Mouse (Mus musculus) layer of hippocampus, adult 11-12 months (tissue): ENCODE measurements at regions not wholly inside any gene's neighbourhood (a gene's known extent, or its start where the extent isn't known, plus 50 kb on each side); places are given as distances from the start of the nearest gene placed in this dataset.

Experiments used
- DNase-seq: peaks from one replicate; pipeline ENCODE4 v3.0.0; 2022; ENCODE audit warnings: low spot score

- DNase-seq = no peak
Measured at GRCm38 (mm10) chr9:115483721-115484120, 173.5 kb upstream of the Stt3b start.

GRCm38 (mm10) chr9:115484408-115484807, 174.2 kb upstream of the Stt3b start:
- DNase-seq = no peak

DNA sequence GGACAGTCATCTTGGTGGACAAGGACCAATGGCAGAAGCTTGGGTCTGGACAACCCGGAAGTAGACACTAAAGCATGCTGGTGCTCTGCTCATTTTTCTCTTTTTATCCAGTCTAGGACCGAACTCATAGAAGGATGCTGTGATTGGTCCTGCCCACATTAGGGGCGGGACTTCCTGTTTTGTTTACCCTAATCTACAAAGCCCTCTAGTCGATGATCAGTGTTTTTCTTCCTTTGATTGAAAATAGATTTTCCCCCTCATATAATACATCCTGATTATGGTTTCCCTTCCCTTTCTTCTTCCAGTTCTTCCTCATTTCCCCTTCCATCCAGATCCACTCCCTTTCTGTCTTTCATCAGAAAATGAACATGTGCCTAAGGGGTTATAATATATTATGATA, 175.0 kb upstream of the Stt3b start:
- no peak for DNase-seq

DNA sequence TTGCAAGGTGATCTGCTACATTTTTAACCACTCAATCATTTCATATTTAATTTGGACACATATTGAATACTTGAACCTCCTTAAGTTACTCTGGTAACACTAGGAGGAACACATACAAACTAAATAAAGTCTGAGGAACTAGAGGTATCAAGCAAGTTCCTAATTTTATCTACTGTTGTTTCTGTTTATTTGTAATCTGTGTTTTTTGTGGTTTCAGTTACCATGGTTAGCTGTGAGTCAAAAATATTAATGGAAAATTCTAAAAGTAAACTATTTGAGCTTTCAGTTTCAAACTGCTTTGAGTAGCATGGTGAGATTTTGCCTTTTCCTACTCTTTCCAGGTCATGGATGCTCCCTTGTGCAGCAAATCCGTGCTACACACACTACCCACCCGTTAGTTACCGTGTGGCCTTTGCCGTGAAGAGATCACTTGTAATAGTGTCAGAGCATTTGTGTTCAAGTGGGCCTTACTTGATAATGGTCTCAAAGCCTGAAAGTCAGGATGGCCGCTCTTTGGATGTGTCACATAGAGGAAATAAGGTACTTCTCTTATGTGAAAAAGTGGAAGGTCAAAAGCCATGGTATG, 177.0 kb upstream of the Stt3b start:
- no peak for DNase-seq

DNA sequence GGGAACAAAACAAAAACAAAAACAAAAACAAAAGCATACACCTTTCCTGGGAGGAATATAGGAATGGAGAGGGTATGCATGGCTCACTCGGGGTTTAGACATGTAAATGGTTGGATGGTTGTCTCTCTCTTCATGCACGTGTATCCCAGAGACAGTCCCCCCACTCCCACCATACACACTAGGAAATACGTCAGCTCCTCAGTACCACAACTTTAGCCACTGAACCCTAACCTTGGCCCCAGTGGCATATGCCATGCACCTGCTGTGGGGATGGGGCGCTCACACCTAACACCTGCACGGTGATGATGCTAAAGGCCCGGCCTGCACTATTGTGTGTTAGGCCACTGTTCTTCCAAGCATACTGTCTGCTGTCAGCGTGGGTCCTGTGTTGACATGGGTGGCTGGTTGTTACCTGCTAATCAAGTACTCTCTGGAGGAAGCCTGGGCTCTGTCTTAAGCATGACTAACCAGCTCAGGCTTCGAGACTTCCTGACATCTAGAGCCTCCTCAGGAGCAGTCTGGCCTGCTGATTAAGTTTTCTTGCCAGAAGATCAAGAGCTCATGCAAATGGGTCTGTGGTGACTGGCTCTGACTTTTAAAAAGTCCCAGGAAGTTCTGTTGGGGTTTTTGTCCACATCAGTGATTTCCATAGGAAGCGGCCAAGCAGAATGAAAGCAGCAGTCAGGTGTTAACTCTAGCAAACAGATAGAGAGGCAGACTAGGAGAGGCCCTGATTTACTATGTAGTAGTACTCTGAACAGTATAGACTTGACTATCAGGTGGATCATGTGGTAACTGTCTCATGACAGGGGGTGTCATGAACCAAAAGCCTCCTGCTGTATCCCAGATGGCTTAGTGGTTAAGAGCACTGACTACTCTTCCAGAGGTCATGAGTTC, 178.9 kb upstream of the Stt3b start:
- no peak for DNase-seq

DNA sequence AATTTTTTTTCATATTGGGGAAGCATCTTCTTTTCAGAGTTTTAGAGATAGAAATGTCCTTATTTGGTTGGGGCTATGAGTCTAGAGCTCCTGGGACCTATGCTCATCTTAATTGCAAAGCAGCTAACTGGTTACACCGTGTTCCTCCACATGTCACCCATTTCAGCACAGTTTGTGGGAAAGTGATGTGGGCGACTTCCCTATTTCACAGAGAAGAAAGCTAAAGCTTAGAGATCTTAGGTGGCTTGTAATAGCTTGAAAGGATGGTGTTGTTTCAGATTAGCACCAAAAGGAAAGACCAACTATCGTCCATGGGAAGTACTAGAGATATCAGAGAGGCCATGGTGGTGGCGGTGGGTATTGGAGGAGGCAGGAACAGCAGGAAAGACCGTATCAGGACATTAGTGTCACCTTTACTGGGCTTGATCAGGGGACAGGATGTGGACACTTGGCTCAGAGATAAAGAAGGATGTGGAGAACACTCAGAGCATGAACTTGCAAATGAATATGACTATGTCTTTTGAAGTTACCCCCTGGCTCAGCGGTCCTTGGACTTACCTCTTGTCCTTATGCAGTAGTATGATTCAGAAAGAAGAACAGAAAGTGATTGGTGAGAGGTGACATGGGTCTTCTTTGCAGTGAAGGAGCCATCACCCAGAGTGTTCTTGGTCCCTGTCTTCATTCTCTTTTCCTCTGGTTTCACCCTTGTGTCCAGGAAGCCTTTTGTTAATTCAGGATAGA, 182.4 kb upstream of the Stt3b start:
- DNase-seq = no peak

DNA sequence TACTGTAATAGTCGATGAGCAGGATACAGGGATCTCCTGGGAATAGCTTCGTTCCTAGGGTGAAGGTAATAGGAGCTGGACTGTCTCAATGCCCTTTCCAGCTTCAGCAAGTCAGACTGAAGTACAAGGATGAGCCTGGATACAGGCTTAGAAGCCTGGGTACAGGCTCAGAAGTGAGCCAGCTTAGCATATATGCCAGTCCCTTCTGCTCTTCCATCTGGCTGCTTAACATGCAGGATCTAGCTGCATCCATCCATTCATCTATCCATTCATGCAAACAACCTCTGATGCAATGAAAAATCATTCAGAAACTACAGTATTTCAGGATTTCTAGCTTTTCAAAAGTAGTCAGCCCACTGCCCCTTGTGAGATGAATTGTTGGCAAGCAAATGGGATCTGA, 183.5 kb upstream of the Stt3b start:
- peak; percentile 23 for DNase-seq

- DNase-seq = no peak
Measured at GRCm38 (mm10) chr9:115499536-115499935, 189.3 kb upstream of the Stt3b start.

DNA sequence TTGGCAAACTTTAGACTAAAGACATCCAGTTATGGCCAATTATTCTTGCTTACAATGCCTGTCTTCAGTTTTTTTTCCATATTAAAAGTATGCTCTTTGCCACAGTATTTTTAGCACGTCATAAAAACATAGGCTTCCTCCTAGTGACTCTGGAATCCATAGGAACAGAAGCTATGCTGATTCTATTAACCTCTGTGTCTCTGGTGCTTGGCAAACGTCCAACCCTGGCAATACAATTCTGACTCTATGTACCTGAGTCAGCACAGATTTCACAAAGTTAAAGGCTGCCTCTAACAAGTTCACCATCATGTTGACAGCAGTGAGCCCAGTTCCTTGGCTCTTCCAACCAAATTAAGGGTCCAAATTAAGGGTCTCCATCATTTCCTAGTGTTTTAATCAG, 194.6 kb upstream of the Stt3b start:
- DNase-seq = no peak

DNA sequence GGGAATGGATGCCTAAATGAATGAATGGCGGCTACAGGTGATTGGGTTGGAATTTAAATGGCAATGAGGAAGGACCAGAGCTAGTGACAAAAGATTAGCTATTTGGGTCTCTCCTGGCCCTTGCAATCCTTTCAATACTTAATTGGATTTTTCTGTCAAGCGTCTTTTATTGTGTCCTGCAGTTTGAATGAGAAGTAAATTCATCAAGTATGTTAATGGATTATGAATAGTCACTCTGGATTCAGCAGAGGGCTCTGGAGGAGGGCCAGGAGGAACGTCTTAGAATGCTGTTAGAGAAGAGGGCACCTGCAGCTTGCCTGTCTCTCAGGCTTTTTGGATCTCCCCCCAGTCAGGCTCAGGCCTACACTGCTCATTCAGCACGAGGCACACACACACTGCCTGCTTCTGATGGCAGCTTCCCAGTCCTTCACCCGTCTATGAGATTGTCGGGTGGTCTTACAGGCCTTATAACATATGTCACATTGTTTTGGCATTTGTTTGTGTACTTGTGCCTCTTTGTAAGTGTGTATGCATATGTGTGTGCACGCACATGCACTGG, 197.0 kb upstream of the Stt3b start:
- no peak for DNase-seq

GRCm38 (mm10) chr9:115512835-115513629, 202.8 kb upstream of the Stt3b start:
- no peak for DNase-seq

DNA sequence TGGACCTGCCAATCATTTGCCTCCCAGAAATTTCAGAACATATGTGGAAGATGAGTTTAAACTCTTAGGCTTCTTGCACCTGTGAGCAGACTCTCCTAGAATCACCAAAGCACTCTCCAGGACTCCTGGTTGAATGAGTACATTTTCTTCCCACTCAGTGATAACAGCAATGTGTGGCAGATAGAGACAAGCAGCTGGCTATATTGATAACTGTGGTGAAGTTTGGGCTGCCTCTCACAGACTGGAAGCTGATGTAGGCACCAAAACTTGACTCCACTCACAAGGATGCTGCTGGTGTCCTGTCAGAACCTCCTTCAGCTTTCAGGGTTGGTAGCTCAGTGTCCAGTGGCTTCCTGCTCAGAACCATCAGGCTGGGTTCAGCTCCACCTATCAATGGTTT, 207.7 kb upstream of the Stt3b start:
- no peak for DNase-seq

DNA sequence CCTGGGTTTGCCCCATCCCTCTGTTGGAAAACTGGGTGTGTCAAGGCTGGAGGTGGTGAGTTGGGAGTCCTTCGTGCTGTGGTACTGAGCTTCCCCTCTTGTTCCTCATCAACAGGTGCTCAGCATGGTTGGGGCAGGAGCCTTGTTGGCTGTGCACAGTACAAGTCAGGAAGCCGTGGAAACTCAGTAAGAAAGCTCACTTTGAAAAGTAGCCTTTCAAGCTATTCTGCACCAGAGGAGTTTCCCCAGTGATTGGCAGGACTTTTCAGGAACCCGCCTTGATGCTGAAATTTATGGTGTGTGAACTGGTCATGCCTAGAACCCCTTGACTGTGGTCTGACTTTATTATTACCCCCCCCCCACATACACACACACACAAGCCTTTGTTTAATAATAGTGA, 213.9 kb upstream of the Stt3b start:
- DNase-seq = no peak

- no peak for DNase-seq
Measured at GRCm38 (mm10) chr9:115524591-115524990, 214.4 kb upstream of the Stt3b start.

DNA sequence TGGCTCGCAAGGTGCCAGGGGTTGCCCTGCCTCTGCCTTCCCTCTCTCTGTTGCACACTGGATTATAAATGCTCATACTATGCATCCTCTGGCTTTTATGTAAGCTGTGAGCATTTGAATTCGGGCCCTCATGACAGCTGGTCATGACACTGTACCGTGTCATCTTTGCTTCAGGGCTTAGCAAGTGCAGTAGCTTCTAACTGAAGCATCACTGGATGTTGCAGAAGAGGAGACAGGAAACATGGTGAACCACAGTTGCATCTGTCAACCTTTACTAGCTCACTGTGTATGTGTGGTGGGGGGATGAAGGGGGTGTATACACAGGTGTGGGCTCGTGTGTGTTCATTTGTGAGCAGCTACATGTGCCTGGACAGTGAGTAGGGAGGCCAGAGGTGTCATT, 216.1 kb upstream of the Stt3b start:
- DNase-seq = no peak

DNA sequence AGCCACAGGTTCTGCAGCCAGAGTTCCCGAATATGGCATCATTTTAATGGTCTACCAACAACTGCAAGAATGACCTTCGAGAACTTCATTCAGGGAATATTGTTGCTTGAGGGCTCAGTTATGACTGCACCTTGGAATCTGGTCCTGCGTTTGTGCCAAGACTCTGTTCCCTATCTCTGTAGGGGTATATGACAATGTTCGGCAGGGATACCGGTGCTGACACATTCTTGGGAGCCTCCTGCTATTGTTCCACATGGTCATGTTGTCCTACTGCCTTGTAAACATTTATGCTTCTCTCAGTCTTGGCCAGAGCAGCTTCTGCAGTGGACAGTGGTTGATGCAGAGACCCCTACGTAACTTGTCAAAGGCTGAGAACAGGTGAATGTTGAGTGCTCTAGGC, 216.8 kb upstream of the Stt3b start:
- no peak for DNase-seq

DNA sequence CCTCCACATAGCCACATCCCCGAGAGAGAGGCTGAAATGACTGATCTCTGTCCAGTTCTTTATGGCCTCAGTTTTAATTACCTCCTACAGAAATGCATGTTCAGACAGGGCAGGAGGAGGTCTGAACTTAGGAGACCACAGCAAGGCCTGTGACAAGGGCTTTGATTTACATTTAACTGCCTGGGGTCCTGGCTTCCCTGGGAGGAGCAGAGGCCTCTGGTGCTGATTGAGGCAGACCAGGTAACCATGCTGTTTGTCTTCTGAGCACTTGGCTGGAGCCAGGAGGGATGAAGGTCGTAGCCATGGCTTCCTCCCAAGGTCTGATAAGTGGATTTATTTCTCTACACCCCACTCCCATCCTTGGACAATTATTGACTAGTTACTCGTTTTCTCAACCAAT, 224.0 kb upstream of the Stt3b start:
- no peak for DNase-seq

- DNase-seq = no peak
Measured at GRCm38 (mm10) chr9:115543665-115544064, 233.4 kb upstream of the Stt3b start.

DNA sequence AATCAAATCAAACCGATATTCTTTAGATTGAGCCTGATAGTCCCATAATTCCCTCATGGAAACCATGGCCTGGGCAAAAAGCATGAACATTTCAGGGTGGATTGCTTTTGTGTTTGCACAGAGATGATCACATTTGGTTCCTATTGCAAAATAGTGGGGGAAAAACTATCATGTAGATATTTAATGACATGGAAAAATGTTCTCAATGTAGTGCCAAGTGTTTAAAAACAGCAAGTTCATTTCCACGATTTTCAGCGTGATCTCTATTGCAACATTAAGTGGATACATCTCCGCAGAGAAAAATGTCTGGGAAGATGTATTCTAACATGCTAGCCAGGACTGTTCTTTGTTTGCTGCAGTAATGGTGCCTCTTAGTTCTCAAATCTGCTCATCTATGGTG, 235.0 kb upstream of the Stt3b start:
- no peak for DNase-seq

GRCm38 (mm10) chr9:115545792-115546191, 235.6 kb upstream of the Stt3b start:
- DNase-seq = no peak

DNA sequence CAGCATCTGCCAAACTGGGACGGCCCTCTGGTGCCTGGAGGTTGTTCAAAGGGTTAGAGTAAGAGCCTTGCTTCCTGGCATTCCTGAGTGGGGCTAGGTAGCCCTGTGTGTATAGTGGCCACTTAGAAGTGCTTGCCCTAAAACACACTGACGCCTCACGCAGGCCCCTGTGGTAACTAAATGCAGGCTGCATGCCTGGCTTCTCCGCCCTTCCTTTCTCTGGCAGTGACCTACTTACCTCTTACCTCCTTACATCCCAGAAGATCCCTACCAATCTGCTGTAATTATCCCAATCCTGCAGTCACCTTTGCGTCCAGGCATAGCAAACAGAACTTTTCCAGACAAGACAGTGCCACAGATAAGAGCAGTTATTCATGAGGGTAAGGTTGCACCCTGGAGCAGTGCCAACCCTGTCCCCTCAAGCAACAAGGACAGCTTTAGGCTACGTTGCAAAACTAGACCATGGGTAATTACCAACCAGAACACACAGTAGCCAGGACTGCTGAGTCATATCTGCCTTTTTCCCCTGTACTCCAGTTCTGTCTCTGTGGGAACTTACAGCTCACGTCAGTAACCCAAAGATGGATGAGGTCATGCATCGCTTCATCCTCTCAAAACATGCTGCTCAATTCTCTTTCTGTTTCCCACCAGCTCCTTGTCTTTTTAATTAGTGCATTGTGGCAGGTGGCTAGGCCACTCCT, 237.6 kb upstream of the Stt3b start:
- no peak for DNase-seq
